Mouse (Mus musculus) liver, adult (tissue): ENCODE measurements around the gene Pprc1.
A peak's percentile ranks its signal among the peaks of the same experiment; 100 is the strongest.

Experiments used
- GATA4 ChIP-seq: IDR thresholded peaks from 2 replicates; pipeline ENCODE4 v1.6.1; 2014; ENCODE audit warnings: mild to moderate bottlenecking, low read length; ENCODE audit not compliant: insufficient replicate concordance

The Pprc1 gene

GRCm38 (mm10) chr19:46040149-46040902, 4.4 kb upstream of the Pprc1 start:
- TF ChIP-seq GATA4, result no peak

GRCm38 (mm10) chr19:46041299-46041932, 3.3 kb upstream of the Pprc1 start:
- no peak for TF ChIP-seq GATA4

GRCm38 (mm10) chr19:46041933-46042475, 2.7 kb upstream of the Pprc1 start:
- TF ChIP-seq GATA4, result no peak

DNA sequence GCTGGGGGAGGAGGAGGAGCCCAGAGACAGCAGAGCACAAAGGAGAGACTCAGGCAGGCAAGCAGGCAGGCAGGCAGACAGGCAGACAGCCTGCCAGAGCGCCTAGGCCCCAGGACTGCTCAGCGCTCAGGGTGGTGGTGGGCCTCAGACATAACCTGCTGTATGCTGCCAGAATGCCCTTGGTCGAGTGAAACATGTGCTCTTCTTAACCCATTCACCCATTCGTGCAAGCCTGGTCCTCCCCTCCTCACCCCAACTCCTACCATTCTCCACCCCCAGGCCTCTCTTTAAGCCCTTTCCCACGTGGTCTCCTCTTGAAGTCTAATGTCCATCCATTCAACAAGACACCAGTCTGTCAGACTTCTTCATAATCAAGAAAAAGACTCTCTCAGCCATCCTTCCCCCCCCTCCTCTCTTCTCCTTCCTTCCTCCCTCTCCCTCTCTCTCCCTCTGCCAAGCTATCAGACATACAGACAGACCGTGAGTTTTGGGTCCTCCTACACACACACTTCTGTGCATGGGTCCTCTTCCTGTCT, 2.1 kb upstream of the Pprc1 start:
- TF ChIP-seq GATA4, result no peak

GRCm38 (mm10) chr19:46043380-46043779, 1.3 kb upstream of the Pprc1 start:
- no peak for TF ChIP-seq GATA4

- no peak for TF ChIP-seq GATA4
These were observed 458 bp downstream of the Pprc1 start, which contains the start of gene Ldb1 for GRCm38 (mm10) chr19:46044993-46045695. TSS of gene Ldb1 (minus strand) at chr19:46045214.

DNA sequence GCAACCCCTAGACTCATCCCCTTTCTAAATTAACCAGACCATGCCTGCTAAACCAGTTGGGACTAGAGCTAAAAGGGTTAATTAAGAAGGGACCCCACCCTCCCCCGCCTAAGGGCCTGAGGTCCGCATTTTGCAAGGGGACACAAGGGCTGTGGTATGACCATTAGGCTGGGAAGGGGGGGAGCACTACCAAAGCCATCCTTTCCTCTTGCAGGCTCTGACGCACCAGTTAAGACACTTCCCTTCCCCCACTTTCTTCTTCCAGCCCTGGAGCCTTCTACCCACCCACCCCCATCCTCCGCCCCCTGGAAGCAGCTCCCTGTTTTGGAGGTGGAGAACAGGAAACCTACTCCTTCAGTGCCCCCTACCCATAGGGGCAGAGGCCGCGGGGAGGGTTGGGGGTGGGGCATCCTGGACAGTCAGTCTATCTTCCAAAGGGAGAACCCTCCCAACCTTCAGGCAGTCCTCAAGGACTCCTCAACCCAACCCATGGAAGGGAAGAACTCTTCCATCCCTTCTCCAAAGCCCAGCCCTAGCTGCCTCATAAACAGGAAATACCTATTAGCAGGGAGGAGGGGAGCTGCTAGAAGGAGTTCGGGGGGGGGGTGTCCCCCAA, 1.1 kb downstream of the Pprc1 start:
- TF ChIP-seq GATA4, result no peak

DNA sequence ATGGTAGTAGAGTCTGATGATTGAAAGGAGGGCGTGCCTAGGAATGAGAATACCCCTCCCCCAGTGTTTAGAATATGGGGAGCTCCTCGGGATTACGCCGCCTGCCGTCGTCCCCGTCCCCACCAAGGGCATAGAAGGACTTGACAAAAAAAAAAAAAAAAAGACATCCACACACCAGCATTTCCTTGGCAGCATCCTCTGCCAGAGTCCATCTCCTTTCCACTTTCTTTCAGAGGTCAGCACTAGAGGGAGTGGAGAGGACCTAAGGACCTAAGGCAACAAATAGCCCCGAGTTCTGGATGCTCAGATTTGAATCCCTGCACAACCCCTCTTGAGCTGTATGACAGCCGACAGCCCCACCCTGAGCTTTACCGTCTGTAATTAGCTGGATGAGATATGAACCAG, 1.9 kb downstream of the Pprc1 start:
- TF ChIP-seq GATA4, result no peak

DNA sequence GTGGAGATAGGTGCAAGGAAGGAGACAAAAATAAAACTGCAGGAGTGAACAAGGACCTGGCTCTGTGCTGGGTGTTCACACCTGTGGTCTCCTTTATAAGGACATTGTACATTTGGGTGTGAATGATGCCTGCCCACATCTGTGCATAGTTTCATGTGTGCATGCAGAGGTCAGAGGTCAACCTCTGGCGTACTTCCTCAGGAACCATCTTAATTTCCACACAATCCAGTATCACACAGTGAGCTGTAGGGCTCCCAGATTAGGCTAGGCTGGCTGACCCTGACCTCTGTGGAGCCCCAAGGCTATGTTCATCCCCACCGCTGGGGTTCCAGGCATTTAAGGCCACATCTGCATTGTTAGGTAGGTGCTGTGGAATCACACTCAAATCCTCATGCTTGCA, 2.7 kb downstream of the Pprc1 start:
- no peak for TF ChIP-seq GATA4

- no peak for TF ChIP-seq GATA4
These were observed 4.4 kb downstream of the Pprc1 start for GRCm38 (mm10) chr19:46049129-46049528.

GRCm38 (mm10) chr19:46050462-46050861, 5.8 kb downstream of the Pprc1 start:
- TF ChIP-seq GATA4, result no peak

DNA sequence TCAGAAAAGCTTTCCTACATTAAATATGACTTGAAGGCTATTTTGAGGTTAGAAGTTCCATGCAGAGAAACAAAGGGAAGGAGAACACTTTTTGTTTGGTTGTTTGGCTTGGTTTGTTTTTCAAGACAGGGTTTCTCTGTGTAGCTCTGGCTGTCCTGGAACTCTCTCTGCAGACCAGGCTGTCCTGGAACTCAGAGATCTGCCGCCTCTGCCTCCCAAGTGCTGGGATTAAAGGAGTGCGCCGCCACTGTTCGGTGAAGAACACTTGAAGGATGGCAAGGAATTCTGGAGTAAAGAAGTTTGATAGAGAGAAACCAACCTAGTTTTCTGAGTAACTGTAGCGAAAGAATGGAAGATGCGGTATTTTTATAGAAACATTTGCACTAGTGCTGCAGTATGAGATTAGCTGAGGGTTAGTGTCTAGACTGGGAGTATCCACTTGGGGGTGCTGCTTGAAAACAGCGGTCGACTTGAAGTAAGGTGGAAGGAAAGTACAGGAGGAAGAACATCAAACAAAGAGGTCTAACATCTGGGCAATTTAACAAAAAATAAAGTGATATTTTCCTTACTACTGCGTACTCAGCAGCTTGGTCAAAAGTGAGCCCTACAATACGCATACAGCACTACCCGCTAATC, 11.2 kb downstream of the Pprc1 start:
- TF ChIP-seq GATA4, result no peak

DNA sequence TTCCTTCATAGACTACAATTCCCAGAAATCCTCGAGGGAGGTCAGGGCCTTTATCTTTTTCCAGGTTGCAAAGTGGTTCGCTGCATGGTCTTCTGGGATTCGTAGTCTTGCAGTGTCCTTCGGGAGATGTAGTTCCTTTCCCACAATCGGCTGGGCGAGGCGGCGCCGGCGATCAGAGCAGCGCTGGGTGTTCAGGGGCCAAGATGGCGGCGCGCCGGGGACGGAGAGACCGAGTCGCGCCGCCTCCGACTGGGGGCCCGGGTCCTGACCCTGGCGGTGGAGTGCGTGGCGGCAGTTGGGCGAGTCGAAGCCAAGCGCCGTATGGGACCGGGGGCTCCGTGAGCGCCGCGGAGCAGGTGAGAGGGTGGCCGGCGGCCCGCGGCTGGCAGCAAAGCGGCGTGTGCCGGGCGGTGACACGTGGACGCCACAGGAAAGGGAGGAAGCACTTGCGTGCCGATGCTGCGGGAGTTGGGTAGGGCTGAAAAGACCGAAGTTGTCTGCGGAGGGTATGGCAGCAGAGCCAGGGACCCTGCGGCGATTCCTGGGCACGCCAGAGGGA, 11.8 kb downstream of the Pprc1 start:
- TF ChIP-seq GATA4, result peak; percentile 86; the same call in 1 of the 2 replicates

- no peak for TF ChIP-seq GATA4
These were observed 12.4 kb downstream of the Pprc1 start for GRCm38 (mm10) chr19:46056947-46057607.
